Mouse (Mus musculus): ENCODE measurements at regions not wholly inside any gene's neighbourhood (a gene's known extent, or its start where the extent isn't known, plus 50 kb on each side); places are given as distances from the start of the nearest gene placed in this dataset.

DNA sequence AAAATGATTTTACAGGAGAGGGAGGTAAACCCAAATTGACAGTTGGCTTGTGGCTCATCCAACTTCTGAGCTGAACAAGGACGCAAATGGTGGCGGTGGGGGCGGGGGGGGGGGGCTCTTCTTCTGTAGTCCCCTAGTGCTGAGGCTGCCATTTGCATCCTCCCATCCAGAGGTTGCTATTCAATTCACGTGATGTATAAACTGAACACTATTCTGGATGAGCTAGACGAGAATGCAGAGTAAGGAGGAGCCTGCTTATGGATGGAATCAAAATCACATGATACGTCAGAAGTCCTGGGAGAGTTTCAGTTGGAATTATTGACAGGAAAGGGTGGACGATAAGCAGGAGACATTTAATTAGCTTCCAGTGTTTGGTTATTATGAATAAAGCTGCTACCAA is 67.3 kb upstream of the Gli3 start:
- TF ChIP-seq POLR2AphosphoS2 (IDR thresholded peaks at IDR 0.05; ENCODE audit: insufficient read length, low read depth): no peak
- TF ChIP-seq REST (IDR thresholded peaks at IDR 0.05; ENCODE audit: insufficient read depth, insufficient read length): no peak
- no peak for TF ChIP-seq TCF12 (IDR thresholded peaks at IDR 0.05; ENCODE audit: insufficient read depth, poor library complexity, severe bottlenecking)
- TF ChIP-seq TCF3 (IDR thresholded peaks at IDR 0.05; ENCODE audit: insufficient read length, low read depth): no peak
- TF ChIP-seq CEBPB (IDR thresholded peaks at IDR 0.05; ENCODE audit: insufficient read depth, poor library complexity, severe bottlenecking): no peak
- no peak for TF ChIP-seq MAX (IDR thresholded peaks at IDR 0.05; ENCODE audit: low read depth)
- TF ChIP-seq MYOD1 (IDR thresholded peaks at IDR 0.05; ENCODE audit: control insufficient read depth in 1 of 3, insufficient read length in 2 of 3, low read depth in 2 of 3): no peak
- TF ChIP-seq USF1 (IDR thresholded peaks at IDR 0.05; ENCODE audit: low read depth): no peak
- no peak for TF ChIP-seq E2F4 (IDR thresholded peaks at IDR 0.05; ENCODE audit: insufficient read depth)
- no peak for TF ChIP-seq SRF (IDR thresholded peaks at IDR 0.05; ENCODE audit: control insufficient read depth, insufficient read length, low read depth)
- Histone ChIP-seq H3K4me2 (ENCODE audit: low read depth) (no peak overlapping the region), H3ac (ENCODE audit: control insufficient read depth, insufficient read length) (no peak overlapping the region)

DNA sequence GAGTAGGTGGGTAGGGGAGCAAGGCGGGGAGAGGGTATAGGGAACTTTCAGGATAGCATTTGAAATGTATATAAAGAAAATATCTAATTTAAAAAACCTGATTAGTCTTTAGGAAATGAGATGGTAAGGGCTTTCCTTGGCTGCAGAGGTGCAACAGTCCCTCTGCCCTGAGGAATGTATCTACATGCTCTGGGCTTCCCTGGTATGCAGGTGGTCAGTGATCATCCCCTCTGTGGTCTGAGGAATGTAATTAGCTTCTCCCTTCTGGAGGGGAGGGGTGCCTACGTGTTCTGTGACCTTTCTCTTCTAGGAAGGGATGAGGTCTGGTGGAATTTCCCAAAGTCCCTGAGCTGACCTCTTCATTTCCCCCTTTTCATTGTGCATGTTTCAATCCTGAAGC is 64.4 kb upstream of the Gli3 start:
- H3K79me2 ChIP-seq (ENCODE audit: control insufficient read depth, insufficient read depth): no peaks in the 10 kb centered on the region
- H3K36me3 ChIP-seq (ENCODE audit: control insufficient read depth, insufficient read depth): no peaks in the 10 kb centered on the region

More for the DNA sequence above, 67.3 kb upstream of the Gli3 start:
- Histone ChIP-seq H3K79me2 (ENCODE audit: control insufficient read depth, insufficient read depth) (no peaks in the 10 kb centered on the region), H3K4me3 (no peak overlapping the region), H3K27me3 (ENCODE audit: control insufficient read depth, insufficient read depth, insufficient read length) (no peaks in the 10 kb centered on the region), H3K36me3 (ENCODE audit: control insufficient read depth, insufficient read depth) (no peaks in the 10 kb centered on the region)

More for the DNA sequence above, 64.4 kb upstream of the Gli3 start:
- TF ChIP-seq MYOG (IDR thresholded peaks at IDR 0.05; ENCODE audit: control insufficient read depth in 1 of 3, insufficient read depth in 1 of 3, insufficient read length in 2 of 3, low read depth in 2 of 3) (no peak), POLR2A (IDR thresholded peaks at IDR 0.05; ENCODE audit: insufficient read length, low read depth) (no peak), CEBPB (IDR thresholded peaks at IDR 0.05; ENCODE audit: insufficient read depth, poor library complexity, severe bottlenecking) (no peak), POLR2AphosphoS2 (IDR thresholded peaks at IDR 0.05; ENCODE audit: insufficient read length, low read depth) (no peak), SRF (IDR thresholded peaks at IDR 0.05; ENCODE audit: control insufficient read depth, insufficient read length, low read depth) (no peak), TCF3 (IDR thresholded peaks at IDR 0.05; ENCODE audit: insufficient read length, low read depth) (no peak), E2F4 (IDR thresholded peaks at IDR 0.05; ENCODE audit: insufficient read depth) (no peak), REST (IDR thresholded peaks at IDR 0.05; ENCODE audit: insufficient read depth, insufficient read length) (no peak), MYOD1 (IDR thresholded peaks at IDR 0.05; ENCODE audit: control insufficient read depth in 1 of 3, insufficient read length in 2 of 3, low read depth in 2 of 3) (no peak), TCF12 (IDR thresholded peaks at IDR 0.05; ENCODE audit: insufficient read depth, poor library complexity, severe bottlenecking) (no peak), USF1 (IDR thresholded peaks at IDR 0.05; ENCODE audit: low read depth) (no peak), MAX (IDR thresholded peaks at IDR 0.05; ENCODE audit: low read depth) (no peak)
- Histone ChIP-seq H3K4me3 (no peak overlapping the region), H3ac (ENCODE audit: control insufficient read depth, insufficient read length) (no peak overlapping the region), H3K27me3 (ENCODE audit: control insufficient read depth, insufficient read depth, insufficient read length) (no peaks in the 10 kb centered on the region), H3K4me2 (ENCODE audit: low read depth) (no peak overlapping the region)

All from myocyte (in vitro differentiated cells).